Mouse (Mus musculus): Measurements from ENCODE around the gene Thada. TPM values are rescaled to one million over a fixed set of nuclear protein-coding genes. Genes with fewer than 3 reads are reported as not detected.

The Thada gene
- polyA plus RNA-seq, 1 experiment = 6.8 TPM

GRCm38 (mm10) chr17:84182311-84183271 is 283.4 kb downstream of the Thada start:
- TF ChIP-seq CTCF (IDR thresholded peaks at IDR 0.05; ENCODE audit: borderline replicate concordance, insufficient read depth, low read depth, low read length) (no peak), POLR2A (IDR thresholded peaks at IDR 0.05; ENCODE audit: borderline replicate concordance, insufficient read depth, low read length) (no peak)
- Histone ChIP-seq H3K27me3 (ENCODE audit: control insufficient read depth, insufficient read depth, low read length) (peaks cover 8% of the 10 kb centered on the region; the same call in 1 of the 2 replicates), H3K4me3 (replicated peaks; ENCODE audit: insufficient read depth, low read depth, low read length) (no peak overlapping the region), H3K27ac (ENCODE audit: insufficient read depth, low read length) (0 out of 2 replicates have a peak overlapping the region, but pooled peaks have one; percentile 5), H3K4me1 (ENCODE audit: control insufficient read depth, insufficient read depth, low read length) (no peaks in the 10 kb centered on the region)
- no peak for DNase-seq
- WGBS = 57% methylated on average over 16 of the region's 16 CpGs

GRCm38 (mm10) chr17:84181502-84182310 is 284.3 kb downstream of the Thada start:
- no peak for DNase-seq
- Histone ChIP-seq H3K27me3 (ENCODE audit: control insufficient read depth, insufficient read depth, low read length) (peaks cover 5% of the 10 kb centered on the region; the same call in 1 of the 2 replicates), H3K4me3 (replicated peaks; ENCODE audit: insufficient read depth, low read depth, low read length) (no peak overlapping the region), H3K4me1 (ENCODE audit: control insufficient read depth, insufficient read depth, low read length) (no peaks in the 10 kb centered on the region), H3K27ac (ENCODE audit: insufficient read depth, low read length) (0 out of 2 replicates have a peak overlapping the region, but pooled peaks have one; percentile 5)
- TF ChIP-seq POLR2A (IDR thresholded peaks at IDR 0.05; ENCODE audit: borderline replicate concordance, insufficient read depth, low read length) = no peak
- no peak for TF ChIP-seq CTCF (IDR thresholded peaks at IDR 0.05; ENCODE audit: borderline replicate concordance, insufficient read depth, low read depth, low read length)
- 65% methylated on average over 18 of the region's 18 CpGs for WGBS

DNA sequence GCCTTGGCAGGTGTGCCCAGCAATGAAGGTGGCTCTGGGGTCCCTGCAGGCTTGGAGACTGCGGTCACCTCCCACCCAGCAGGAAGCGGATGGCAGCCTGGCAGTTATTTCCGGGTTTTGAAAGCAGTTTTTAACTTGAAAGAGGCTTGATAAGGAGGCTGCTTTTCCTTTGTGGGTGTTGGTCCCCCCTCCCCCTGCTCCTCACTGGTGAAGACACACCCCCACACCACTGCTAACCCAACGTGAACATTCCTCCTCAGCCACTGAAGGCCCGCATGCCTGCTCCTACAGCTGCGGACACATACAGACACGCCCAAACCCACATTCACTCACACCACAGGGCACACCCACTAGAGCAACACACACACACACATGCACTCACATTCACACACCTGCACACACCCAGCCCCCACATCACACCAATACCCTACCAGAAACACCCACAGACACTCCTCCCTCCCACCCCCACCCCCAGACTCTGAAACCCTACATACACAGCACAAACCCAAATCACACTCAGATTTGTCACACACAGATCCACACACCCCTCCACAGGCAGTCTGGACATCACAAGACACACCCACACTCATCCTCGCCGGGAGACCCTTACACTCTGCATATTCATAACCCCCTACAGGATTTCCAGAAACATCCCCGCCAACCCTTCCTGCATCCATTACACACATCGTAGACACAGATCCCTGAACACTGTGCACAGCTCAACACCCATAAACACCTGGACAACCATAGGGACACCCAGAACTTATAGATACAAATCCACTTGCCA is 285.1 kb downstream of the Thada start:
- Histone ChIP-seq H3K4me3 (replicated peaks; ENCODE audit: insufficient read depth, low read depth, low read length) (no peak overlapping the region), H3K27ac (ENCODE audit: insufficient read depth, low read length) (no peak overlapping the region), H3K4me1 (ENCODE audit: control insufficient read depth, insufficient read depth, low read length) (no peaks in the 10 kb centered on the region), H3K27me3 (ENCODE audit: control insufficient read depth, insufficient read depth, low read length) (peaks cover 4% of the 10 kb centered on the region; the same call in 1 of the 2 replicates)
- TF ChIP-seq POLR2A (IDR thresholded peaks at IDR 0.05; ENCODE audit: borderline replicate concordance, insufficient read depth, low read length) (no peak), CTCF (IDR thresholded peaks at IDR 0.05; ENCODE audit: borderline replicate concordance, insufficient read depth, low read depth, low read length) (no peak)
- DNase-seq = no peak
- 56% methylated on average over 11 of the region's 11 CpGs for WGBS

- DNase-seq = no peak
- no peak for TF ChIP-seq POLR2A (IDR thresholded peaks at IDR 0.05; ENCODE audit: borderline replicate concordance, insufficient read depth, low read length)
- no peak for TF ChIP-seq CTCF (IDR thresholded peaks at IDR 0.05; ENCODE audit: borderline replicate concordance, insufficient read depth, low read depth, low read length)
- no peak overlapping the region for H3K27ac ChIP-seq (ENCODE audit: insufficient read depth, low read length)
- H3K4me1 ChIP-seq (ENCODE audit: control insufficient read depth, insufficient read depth, low read length) = no peaks in the 10 kb centered on the region
- H3K27me3 ChIP-seq (ENCODE audit: control insufficient read depth, insufficient read depth, low read length) = no peaks in the 10 kb centered on the region
- 80% methylated on average over 4 of the region's 4 CpGs for WGBS
- no peak overlapping the region for H3K4me3 ChIP-seq (replicated peaks; ENCODE audit: insufficient read depth, low read depth, low read length)
Measured at GRCm38 (mm10) chr17:84179973-84180365, 286.0 kb downstream of the Thada start.

GRCm38 (mm10) chr17:84179026-84179972 is 286.7 kb downstream of the Thada start:
- 88% methylated on average over 17 of the region's 17 CpGs for WGBS
- DNase-seq = no peak
- H3K27me3 ChIP-seq (ENCODE audit: control insufficient read depth, insufficient read depth, low read length) = no peaks in the 10 kb centered on the region
- TF ChIP-seq POLR2A (IDR thresholded peaks at IDR 0.05; ENCODE audit: borderline replicate concordance, insufficient read depth, low read length) (no peak), CTCF (IDR thresholded peaks at IDR 0.05; ENCODE audit: borderline replicate concordance, insufficient read depth, low read depth, low read length) (no peak)
- H3K4me3 ChIP-seq (replicated peaks; ENCODE audit: insufficient read depth, low read depth, low read length) = no peak overlapping the region
- H3K27ac ChIP-seq (ENCODE audit: insufficient read depth, low read length) = no peak overlapping the region
- no peaks in the 10 kb centered on the region for H3K4me1 ChIP-seq (ENCODE audit: control insufficient read depth, insufficient read depth, low read length)

- no peaks in the 10 kb centered on the region for H3K4me1 ChIP-seq (ENCODE audit: control insufficient read depth, insufficient read depth, low read length)
- 23% methylated on average over 8 of the region's 8 CpGs for WGBS
- H3K4me3 ChIP-seq (replicated peaks; ENCODE audit: insufficient read depth, low read depth, low read length) = no peak overlapping the region
- TF ChIP-seq POLR2A (IDR thresholded peaks at IDR 0.05; ENCODE audit: borderline replicate concordance, insufficient read depth, low read length) = no peak
- TF ChIP-seq CTCF (IDR thresholded peaks at IDR 0.05; ENCODE audit: borderline replicate concordance, insufficient read depth, low read depth, low read length) = no peak
- no peak for DNase-seq
- no peak overlapping the region for H3K27ac ChIP-seq (ENCODE audit: insufficient read depth, low read length)
- H3K27me3 ChIP-seq (ENCODE audit: control insufficient read depth, insufficient read depth, low read length) = no peaks in the 10 kb centered on the region
Measured at GRCm38 (mm10) chr17:84177481-84177880, 288.5 kb downstream of the Thada start.

Measured in cerebellum, adult 2 months (tissue).